ENCODE assay signal across 20 mouse cellular contexts in the genomic region with DNA sequence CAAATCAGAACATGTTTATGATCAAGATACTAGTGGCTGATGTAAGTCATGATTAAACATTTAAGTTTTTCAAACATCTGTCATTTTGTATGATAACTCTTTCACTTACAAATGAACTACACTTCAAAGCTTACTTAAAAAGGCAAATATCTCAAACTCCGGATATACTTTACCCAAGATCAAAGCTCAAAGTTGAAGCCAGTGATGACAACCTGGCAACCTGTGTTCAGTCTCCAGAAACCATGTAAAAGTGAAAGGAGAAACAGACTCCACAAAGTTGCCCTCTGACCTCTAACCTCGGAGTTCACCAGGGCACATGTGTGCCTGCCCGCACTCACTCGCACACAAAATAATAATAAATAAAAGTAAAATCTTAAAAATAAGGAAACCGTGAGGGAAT. TPM values are rescaled to one million over a fixed set of nuclear protein-coding genes. Genes with fewer than 3 reads are reported as not detected.
DNase-seq lines count a peak whose midpoint lies in the region; ATAC-seq and TF ChIP-seq lines count a peak whose summit lies in the region.
"Had no signal": no experiment of that assay in that cellular context is flagged by ENCODE, and none has a peak within 500 bp of the region (broad histone marks: within the 10 kb centered on the region; RNA-seq: fewer than 3 reads in every experiment).

No protein-coding gene starts in this region.

- no peaks in the 10 kb centered on the region; the same call in 1 of the 2 replicates for H3K27me3 ChIP-seq in kidney, adult 2 months (replicated peaks; ENCODE audit: control insufficient read depth, insufficient read depth, low read length)
- H3K27me3 ChIP-seq: embryonic facial prominence, embryonic 15.5 days; heart, embryonic 15.5 days had no signal

- no peaks in the 10 kb centered on the region for H3K36me3 ChIP-seq in kidney, adult 2 months (ENCODE audit: control insufficient read depth, insufficient read depth, low read length)
- H3K36me3 ChIP-seq: embryonic facial prominence, embryonic 15.5 days; heart, embryonic 15.5 days had no signal

- ATAC-seq in CD4-positive, CD25-positive, alpha-beta regulatory T cell, adult 4 months, result peak; percentile 93
- ATAC-seq in inflammation-experienced regulatory T-cells, adult 6 months, result peak; percentile 98
- ATAC-seq: forebrain, embryonic 14.5 days had no signal

- no peak for TF ChIP-seq POLR2A in kidney, adult 2 months (IDR thresholded peaks at IDR 0.05; ENCODE audit: low read depth, low read length)

- peak; percentile 36 for DNase-seq in kidney, adult 2 months
- DNase-seq in kidney, postnatal 14 days, result no peak
- DNase-seq in CD4-positive helper T cell, adult 2 months (ENCODE audit: low read depth, low spot score), result peak; percentile 78
- no peak for DNase-seq in cerebellum, adult 9-11 months
- DNase-seq in lung, postnatal 25 days (ENCODE audit: low spot score), result no peak
- DNase-seq: adrenal gland, adult 2 months; adrenal gland, postnatal 25 days; cerebellum, adult 2 months; embryo, embryonic 11 days; heart, adult 2 months; heart, postnatal 14 days had no signal

- H3K4me1 ChIP-seq in kidney, adult 2 months (ENCODE audit: control insufficient read depth, insufficient read depth, low read length), result peaks cover 3% of the 10 kb centered on the region; the same call in 1 of the 2 replicates
- H3K4me1 ChIP-seq: embryonic facial prominence, embryonic 15.5 days; heart, embryonic 15.5 days had no signal

- 65% methylated on average over 5 of the region's 5 CpGs for WGBS in kidney, adult 2 months

- no peak overlapping the region for H3K27ac ChIP-seq in kidney, adult 2 months (ENCODE audit: insufficient read depth, low read depth, low read length)
- H3K27ac ChIP-seq: embryonic facial prominence, embryonic 15.5 days; forebrain, embryonic 10.5 days; heart, adult 2 months; heart, embryonic 15.5 days; hindbrain, embryonic 10.5 days; hindbrain, embryonic 14.5 days had no signal

- no peak for TF ChIP-seq CTCF in kidney, adult 2 months (conservative IDR thresholded peaks at IDR 0.05; ENCODE audit: insufficient read depth, insufficient read length, low read depth, low read length)

- no peak overlapping the region for H3K4me3 ChIP-seq in kidney, adult 2 months (ENCODE audit: insufficient read depth, low read depth, low read length)
- H3K4me3 ChIP-seq: embryonic facial prominence, embryonic 15.5 days; erythroblast, embryonic 14.5 days; forebrain, embryonic 10.5 days; heart, adult 2 months; heart, embryonic 15.5 days; hindbrain, embryonic 10.5 days had no signal

RNA-seq across cellular contexts. Expression of a gene that starts 49.3 kb away (rescaled TPM):
- polyA plus RNA-seq in kidney, adult 2 months (2012; rRNA removed), result 5.3 and 5.5 TPM in 2 replicates
- 10 to 100 TPM; 10.1 to 10.5 TPM for polyA plus RNA-seq in CD4-positive, CD25-positive, alpha-beta regulatory T cell, adult 4 months (2017; shearing (Covaris generic))
- polyA plus RNA-seq in inflammation-experienced regulatory T-cells, adult 6 months (2017; shearing (Covaris generic)), result 10 to 100 TPM; 10.1 to 13.1 (median 12.5) TPM

Comparison
In these comparisons a context has a peak if more than half of its experiments do, and no peak if none do; other contexts are left out.
1. DNase-seq: peak in kidney, adult 2 months (single experiment) and CD4-positive helper T cell, adult 2 months (single experiment); none in kidney, postnatal 14 days (single experiment), cerebellum, adult 9-11 months (single experiment) and lung, postnatal 25 days (single experiment).